Mouse (Mus musculus) bone marrow macrophage, adult 2 months (primary cell): Measurements from ENCODE around the gene Gm5767.

Experiments
- CTCF ChIP-seq: IDR thresholded peaks from 2 replicates; pipeline ENCODE4 v1.5.1; 2012; ENCODE audit warnings: low read depth, mild to moderate bottlenecking, low read length, moderate library complexity
- POLR2A ChIP-seq: IDR thresholded peaks from 2 replicates; pipeline ENCODE4 v1.6.1; 2012; ENCODE audit warnings: mild to moderate bottlenecking, low read depth, low read length, borderline replicate concordance

DNA sequence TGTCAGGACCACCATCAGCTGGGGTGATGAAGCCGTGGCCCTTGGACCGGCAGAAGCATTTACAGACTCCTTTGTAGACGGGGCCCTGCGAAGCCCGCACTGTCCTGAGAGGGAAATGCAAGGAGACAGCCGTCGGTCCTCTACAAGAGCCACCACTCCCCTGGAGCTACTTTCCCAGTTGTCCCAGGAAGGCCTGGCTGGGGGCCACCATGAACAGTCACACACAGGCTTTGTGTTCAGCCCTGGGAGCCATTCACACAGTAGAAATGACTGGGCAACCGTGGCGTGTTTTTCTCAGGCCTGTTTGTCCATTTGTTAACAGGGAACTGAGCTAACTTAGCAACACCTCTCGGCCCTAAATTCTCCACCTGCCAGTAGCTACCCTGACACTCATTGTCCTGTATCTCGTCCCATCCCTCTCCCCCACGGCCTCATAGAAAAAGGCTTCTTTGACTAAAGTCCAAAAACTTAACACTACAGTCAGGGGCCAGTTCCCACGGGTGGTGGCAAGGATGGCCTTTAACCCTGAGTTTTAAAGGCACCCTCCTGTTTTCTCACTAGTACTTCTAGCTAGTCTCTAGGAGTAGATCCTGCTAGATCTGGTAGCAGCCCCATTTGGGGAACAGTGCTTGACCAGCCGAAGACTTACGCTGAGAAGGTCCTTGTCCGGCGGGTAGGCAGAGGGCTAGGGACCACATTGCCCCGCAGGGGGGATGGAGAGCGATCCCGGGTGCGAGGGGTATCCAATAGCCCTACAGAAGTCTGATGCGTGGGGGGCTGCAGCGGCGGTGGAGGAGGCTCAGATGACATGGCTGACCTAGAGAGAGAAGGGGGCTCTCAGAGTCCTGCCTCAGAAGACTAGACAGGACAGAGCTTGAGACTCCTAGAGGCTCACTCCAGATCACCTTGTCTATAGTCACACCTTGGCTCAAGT lies 16.7 kb upstream of the Gm5767 start:
- TF ChIP-seq CTCF (no peak), POLR2A (no peak)
